Mouse (Mus musculus): ENCODE measurements around the gene Per1. TPM values are rescaled to one million over a fixed set of nuclear protein-coding genes. Genes with fewer than 3 reads are reported as not detected.

Per1 gene
- polyA plus RNA-seq, 1 experiment from 2014 or later, result 30.0 TPM

- ATAC-seq (no peak), DNase-seq (ENCODE audit: low spot score) (peak; percentile 28)
- TF ChIP-seq EP300 (IDR thresholded peaks at IDR 0.05) (no peak), CTCF (IDR thresholded peaks at IDR 0.05) (no peak)
- Histone ChIP-seq H3K4me3 (ENCODE audit: low read depth, low read length) (peak overlapping the region; percentile 40), H3K36me3 (ENCODE audit: insufficient read depth, low read length) (no peaks in the 10 kb centered on the region), H3K4me1 (ENCODE audit: insufficient read depth, low read depth, low read length) (peaks cover 9% of the 10 kb centered on the region; the same call in 1 of the 2 replicates), H3K27me3 (replicated peaks; ENCODE audit: insufficient read depth, low read length) (no peaks in the 10 kb centered on the region), H3K27ac (ENCODE audit: low read length) (no peak overlapping the region), H3K9me3 (ENCODE audit: low read length) (no peaks in the 10 kb centered on the region), H3K4me2 (replicated peaks; ENCODE audit: low read depth, low read length) (peak overlapping the region; percentile 59), H3K9ac (replicated peaks; ENCODE audit: low read depth) (no peak overlapping the region)
- WGBS, result 8% methylated on average over 20 of the region's 20 CpGs
Measured at GRCm38 (mm10) chr11:69125919-69126705, 31.1 kb downstream of the Per1 start.

DNA sequence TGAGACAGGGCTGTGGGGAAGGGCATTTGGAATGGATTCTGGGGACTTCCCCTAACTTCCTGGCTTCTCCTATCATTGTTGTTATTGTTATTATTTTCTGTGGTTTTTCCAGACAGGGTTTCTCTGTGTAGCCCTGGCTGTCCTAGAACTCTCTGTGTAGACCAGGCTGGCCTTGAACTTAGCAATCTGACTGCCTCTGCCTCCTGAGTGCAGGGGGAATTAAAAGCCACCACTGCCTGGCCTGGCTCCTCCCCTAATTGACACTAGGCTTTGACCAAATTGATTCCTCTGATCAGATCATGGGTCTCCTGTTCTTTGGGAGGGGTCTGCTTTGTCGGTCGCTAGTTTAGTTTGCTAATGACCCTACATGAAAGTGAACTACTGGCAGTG is 31.7 kb downstream of the Per1 start:
- WGBS, result 46% methylated on average over 2 of the region's 2 CpGs
- no peak overlapping the region for H3K4me3 ChIP-seq (ENCODE audit: low read depth, low read length)
- no peak for TF ChIP-seq EP300 (IDR thresholded peaks at IDR 0.05)
- TF ChIP-seq CTCF (IDR thresholded peaks at IDR 0.05), result no peak

GRCm38 (mm10) chr11:69128426-69129122 is 33.6 kb downstream of the Per1 start:
- Histone ChIP-seq H3K36me3 (ENCODE audit: insufficient read depth, low read length) (no peaks in the 10 kb centered on the region), H3K27me3 (replicated peaks; ENCODE audit: insufficient read depth, low read length) (no peaks in the 10 kb centered on the region), H3K9me3 (ENCODE audit: low read length) (no peaks in the 10 kb centered on the region), H3K4me2 (replicated peaks; ENCODE audit: low read depth, low read length) (no peak overlapping the region), H3K27ac (ENCODE audit: low read length) (no peak overlapping the region), H3K4me3 (ENCODE audit: low read depth, low read length) (no peak overlapping the region), H3K9ac (replicated peaks; ENCODE audit: low read depth) (no peak overlapping the region), H3K4me1 (ENCODE audit: insufficient read depth, low read depth, low read length) (peaks cover 6% of the 10 kb centered on the region; the same call in 1 of the 2 replicates)
- DNase-seq (ENCODE audit: low spot score) (no peak), ATAC-seq (no peak)
- no peak for TF ChIP-seq CTCF (IDR thresholded peaks at IDR 0.05)
- WGBS, result 50% methylated on average over 8 of the region's 8 CpGs

More for the DNA sequence above, 31.7 kb downstream of the Per1 start:
- ATAC-seq, result no peak
- H3K4me1 ChIP-seq (ENCODE audit: insufficient read depth, low read depth, low read length), result peaks cover 6% of the 10 kb centered on the region; the same call in 1 of the 2 replicates
- no peaks in the 10 kb centered on the region for H3K9me3 ChIP-seq (ENCODE audit: low read length)
- H3K27ac ChIP-seq (ENCODE audit: low read length), result no peak overlapping the region
- no peaks in the 10 kb centered on the region for H3K36me3 ChIP-seq (ENCODE audit: insufficient read depth, low read length)
- H3K27me3 ChIP-seq (replicated peaks; ENCODE audit: insufficient read depth, low read length), result no peaks in the 10 kb centered on the region
- H3K4me2 ChIP-seq (replicated peaks; ENCODE audit: low read depth, low read length), result no peak overlapping the region; the same call in 1 of the 2 replicates
- no peak overlapping the region for H3K9ac ChIP-seq (replicated peaks; ENCODE audit: low read depth)
- no peak for DNase-seq (ENCODE audit: low spot score)

GRCm38 (mm10) chr11:69133566-69133922 is 38.5 kb downstream of the Per1 start:
- H3K9ac ChIP-seq (replicated peaks; ENCODE audit: low read depth), result no peak overlapping the region
- WGBS, result 24% methylated on average over 5 of the region's 5 CpGs
- TF ChIP-seq CTCF (IDR thresholded peaks at IDR 0.05) (no peak), EP300 (IDR thresholded peaks at IDR 0.05) (no peak)
- H3K27me3 ChIP-seq (replicated peaks; ENCODE audit: insufficient read depth, low read length), result no peaks in the 10 kb centered on the region
- no peaks in the 10 kb centered on the region for H3K9me3 ChIP-seq (ENCODE audit: low read length)
- H3K36me3 ChIP-seq (ENCODE audit: insufficient read depth, low read length), result no peaks in the 10 kb centered on the region
- H3K4me3 ChIP-seq (ENCODE audit: low read depth, low read length), result 0 out of 2 replicates have a peak overlapping the region, but pooled peaks have one; percentile 29
- DNase-seq (ENCODE audit: low spot score) (peak; percentile 73), ATAC-seq (peak; percentile 61)
- H3K27ac ChIP-seq (ENCODE audit: low read length), result no peak overlapping the region
- H3K4me2 ChIP-seq (replicated peaks; ENCODE audit: low read depth, low read length), result peak overlapping the region; percentile 64
- peaks cover 11% of the 10 kb centered on the region for H3K4me1 ChIP-seq (ENCODE audit: insufficient read depth, low read depth, low read length)

DNA sequence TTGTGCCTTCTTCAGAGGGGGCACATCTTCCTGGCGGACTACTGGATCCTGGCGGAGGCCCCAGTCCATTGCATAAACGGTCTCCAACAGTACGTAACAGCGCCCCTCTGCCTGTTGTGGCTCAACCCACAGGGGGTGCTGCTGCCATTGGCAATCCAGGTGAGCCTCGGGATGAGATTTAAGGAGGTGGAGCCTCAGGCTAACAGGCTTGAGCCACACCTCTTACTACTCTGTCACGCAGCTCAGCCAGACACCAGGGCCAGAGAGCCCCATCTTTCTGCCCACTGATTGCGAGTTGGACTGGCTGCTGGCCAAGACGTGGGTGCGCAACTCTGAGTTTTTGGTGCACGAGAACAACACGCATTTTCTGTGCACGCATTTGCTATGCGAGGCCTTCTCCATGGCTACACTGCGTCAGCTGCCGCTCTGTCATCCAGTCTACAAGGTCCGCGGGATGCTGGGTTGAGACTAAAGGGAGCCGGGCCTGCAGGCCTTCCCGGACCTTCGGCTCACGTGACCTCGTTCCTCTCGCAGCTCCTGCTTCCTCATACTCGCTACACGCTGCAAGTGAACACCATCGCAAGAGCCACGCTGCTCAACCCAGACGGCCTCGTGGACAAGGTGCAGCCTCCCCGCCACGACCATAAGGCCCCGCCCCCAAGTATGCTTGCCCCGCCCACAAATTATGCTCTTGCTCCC is 39.1 kb downstream of the Per1 start:
- peak overlapping the region; percentile 29 for H3K4me3 ChIP-seq (ENCODE audit: low read depth, low read length)
- ATAC-seq (peak; percentile 79), DNase-seq (ENCODE audit: low spot score) (peak; percentile 84)
- no peaks in the 10 kb centered on the region for H3K27me3 ChIP-seq (replicated peaks; ENCODE audit: insufficient read depth, low read length)
- no peaks in the 10 kb centered on the region for H3K36me3 ChIP-seq (ENCODE audit: insufficient read depth, low read length)
- H3K4me1 ChIP-seq (ENCODE audit: insufficient read depth, low read depth, low read length), result peaks cover 11% of the 10 kb centered on the region
- H3K27ac ChIP-seq (ENCODE audit: low read length), result peak overlapping the region; percentile 11; the same call in 1 of the 2 replicates
- peak overlapping the region; percentile 64 for H3K4me2 ChIP-seq (replicated peaks; ENCODE audit: low read depth, low read length)
- no peaks in the 10 kb centered on the region for H3K9me3 ChIP-seq (ENCODE audit: low read length)
- 0 out of 2 replicates have a peak overlapping the region, but pooled peaks have one; percentile 16 for H3K9ac ChIP-seq (replicated peaks; ENCODE audit: low read depth)
- 2% methylated on average over 34 of the region's 34 CpGs for WGBS
- TF ChIP-seq CTCF (IDR thresholded peaks at IDR 0.05) (peak; percentile 72), EP300 (IDR thresholded peaks at IDR 0.05) (no peak)

- Histone ChIP-seq H3K9me3 (ENCODE audit: low read length) (no peaks in the 10 kb centered on the region), H3K9ac (replicated peaks; ENCODE audit: low read depth) (no peak overlapping the region), H3K27me3 (replicated peaks; ENCODE audit: insufficient read depth, low read length) (no peaks in the 10 kb centered on the region), H3K4me1 (ENCODE audit: insufficient read depth, low read depth, low read length) (peaks cover 11% of the 10 kb centered on the region), H3K36me3 (ENCODE audit: insufficient read depth, low read length) (no peaks in the 10 kb centered on the region), H3K27ac (ENCODE audit: low read length) (no peak overlapping the region), H3K4me2 (replicated peaks; ENCODE audit: low read depth, low read length) (peak overlapping the region; percentile 64), H3K4me3 (ENCODE audit: low read depth, low read length) (peak overlapping the region; percentile 29)
- DNase-seq (ENCODE audit: low spot score) (no peak), ATAC-seq (no peak)
- 33% methylated on average over 8 of the region's 8 CpGs for WGBS
- TF ChIP-seq CTCF (IDR thresholded peaks at IDR 0.05) (no peak), EP300 (IDR thresholded peaks at IDR 0.05) (no peak)
Measured at GRCm38 (mm10) chr11:69134622-69134968, 39.6 kb downstream of the Per1 start.
